Mouse (Mus musculus) liver, postnatal 0 days (tissue): ENCODE results near the gene Lnpep. TPM values are rescaled to one million over a fixed set of nuclear protein-coding genes. Genes with fewer than 3 reads are reported as not detected.
"Not testable (repeated sequence)": the region's sequence is repeated elsewhere in the genome, so short reads cannot be mapped to it uniquely, and the experiment has no call there.

Source experiments
- ATAC-seq: fragments of 200-750 bp; cut with Nextera tagmentation; 2 replicates; pipeline ENCODE4 v1.8.0; 2017; ENCODE audit warnings: mild to moderate bottlenecking, moderate library complexity
- DNase-seq: peaks from one replicate; pipeline ENCODE4 v3.0.0-alpha.2; 2016
- H3K27ac ChIP-seq: fragments of 300-500 bp; sonication (generic); 2 replicates; pipeline ENCODE4 v1.5.1; 2014; ENCODE audit warnings: antibody characterized with exemption, moderate library complexity, mild to moderate bottlenecking, low read depth
- H3K27me3 ChIP-seq: fragments of 300-500 bp; sonication (generic); 2 replicates; pipeline ENCODE4 v1.6.1; 2014; ENCODE audit warnings: low read length, control low read depth, mixed read lengths; ENCODE audit not compliant: insufficient read depth
- H3K36me3 ChIP-seq: fragments of 300-500 bp; sonication (generic); replicated peaks from 2 replicates; pipeline ENCODE4 v1.6.1; 2014; ENCODE audit warnings: mild to moderate bottlenecking, control low read depth, low read length, moderate library complexity, mixed read lengths; ENCODE audit not compliant: insufficient read depth
- H3K4me1 ChIP-seq: fragments of 300-500 bp; sonication (generic); 2 replicates; pipeline ENCODE4 v1.6.1; 2014; ENCODE audit warnings: antibody characterized with exemption, mild to moderate bottlenecking, control low read depth; ENCODE audit not compliant: insufficient read depth
- H3K4me2 ChIP-seq: fragments of 300-500 bp; sonication (generic); 2 replicates; pipeline ENCODE4 v1.6.1; 2014; ENCODE audit warnings: low read depth, mild to moderate bottlenecking, low read length, moderate library complexity, mixed read lengths
- H3K4me3 ChIP-seq: fragments of 300-500 bp; sonication (generic); 2 replicates; pipeline ENCODE4 v1.5.1; 2014; ENCODE audit warnings: low read depth, low read length
- H3K9ac ChIP-seq: fragments of 300-500 bp; sonication (generic); replicated peaks from 2 replicates; pipeline ENCODE4 v1.6.1; 2014; ENCODE audit warnings: mild to moderate bottlenecking, moderate library complexity
- H3K9me3 ChIP-seq: fragments of 300-500 bp; sonication (generic); 2 replicates; pipeline ENCODE4 v1.6.1; 2016; ENCODE audit warnings: mild to moderate bottlenecking, control low read depth, low read length, mixed read lengths
- CTCF ChIP-seq: sonication (generic); IDR thresholded peaks from 2 replicates; pipeline ENCODE4 v1.5.1; 2016; ENCODE audit warnings: antibody characterized with exemption, low read depth
- EP300 ChIP-seq: IDR thresholded peaks from 2 replicates; pipeline ENCODE4 v1.6.1; 2016; ENCODE audit warnings: antibody characterized with exemption, low read depth, mild to moderate bottlenecking
- WGBS: fragments of 180-500 bp; shearing (Covaris S2); extraction: QIAGEN DNeasy Blood & Tissue Kit; methylation state at CpG from one replicate; pipeline ENCODE4 v1.1.7; 2014; ENCODE audit not compliant: insufficient replicate concordance; 5-methylcytosine and 5-hydroxymethylcytosine counted together
- polyA plus RNA-seq: library from polyadenylated mRNA; unstranded; fragments of >200 nt; fragmentation: Nextera tagmentation; extraction: Ambion mirVana; gene quantifications from 2 replicates; pipeline ENCODE4 v1.2.1, GENCODE M21; 2015

Lnpep gene
- polyA plus RNA-seq, 1 experiment from 2014 or later = 3.1 TPM

DNA sequence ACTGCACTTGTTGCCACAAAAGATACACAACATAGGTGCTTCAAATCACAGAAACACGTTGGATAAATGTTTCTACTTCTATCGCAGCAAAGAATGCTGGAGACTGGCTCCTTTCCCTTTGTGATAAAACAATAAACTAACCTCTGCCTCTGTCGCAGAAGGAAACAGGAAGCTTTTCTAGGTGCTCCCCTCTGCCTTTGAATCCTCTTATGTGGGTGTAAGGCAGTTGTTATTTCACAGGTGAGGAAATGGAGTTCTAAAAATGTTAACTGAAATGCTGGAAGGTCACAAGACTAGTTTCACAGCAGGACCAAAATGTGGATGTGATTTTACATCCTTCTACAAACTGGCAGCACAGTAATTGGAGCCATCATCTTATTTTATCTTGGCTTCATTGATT is 11.3 kb upstream of the Lnpep start:
- no peak for TF ChIP-seq EP300
- no peak for TF ChIP-seq CTCF
- H3K27me3 ChIP-seq = no peaks in the 10 kb centered on the region
- ATAC-seq (no peak), DNase-seq (no peak)
- no peak overlapping the region for H3K9ac ChIP-seq
- 28% methylated on average over 3 of the region's 3 CpGs for WGBS
- no peaks in the 10 kb centered on the region for H3K36me3 ChIP-seq
- H3K27ac ChIP-seq = no peak overlapping the region
- no peak overlapping the region for H3K4me3 ChIP-seq
- H3K4me1 ChIP-seq = no peaks in the 10 kb centered on the region
- no peak overlapping the region for H3K4me2 ChIP-seq
- H3K9me3 ChIP-seq = no peaks in the 10 kb centered on the region

DNA sequence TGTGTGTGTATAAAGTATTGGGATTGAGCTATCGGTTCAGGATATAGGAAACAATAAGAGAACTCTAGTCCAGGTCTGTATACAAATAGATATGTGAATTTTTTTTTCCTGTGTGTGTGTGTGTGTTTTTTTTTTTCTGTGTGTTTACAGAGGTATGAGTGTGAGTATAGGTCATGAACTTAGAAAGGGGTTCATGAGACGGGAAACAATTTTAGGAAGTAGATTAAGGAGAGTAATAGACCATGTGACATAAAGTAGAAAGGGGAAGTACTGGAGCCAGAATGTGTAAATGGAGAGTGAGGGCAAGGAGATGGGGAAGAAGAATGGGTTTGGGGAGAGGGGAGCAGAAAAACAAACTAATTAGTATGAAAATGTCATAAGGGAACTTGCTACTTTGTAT is 9.2 kb upstream of the Lnpep start:
- no peaks in the 10 kb centered on the region for H3K9me3 ChIP-seq
- TF ChIP-seq CTCF (no peak), EP300 (no peak)
- no peaks in the 10 kb centered on the region for H3K36me3 ChIP-seq
- no peak overlapping the region for H3K27ac ChIP-seq
- H3K4me2 ChIP-seq = no peak overlapping the region
- no peaks in the 10 kb centered on the region for H3K4me1 ChIP-seq
- H3K4me3 ChIP-seq = no peak overlapping the region
- no peaks in the 10 kb centered on the region for H3K27me3 ChIP-seq
- H3K9ac ChIP-seq = no peak overlapping the region
- WGBS = 47% methylated on average over 2 of the region's 2 CpGs
- ATAC-seq (peak; percentile 60; the same call in 1 of the 2 replicates), DNase-seq (no peak)

DNA sequence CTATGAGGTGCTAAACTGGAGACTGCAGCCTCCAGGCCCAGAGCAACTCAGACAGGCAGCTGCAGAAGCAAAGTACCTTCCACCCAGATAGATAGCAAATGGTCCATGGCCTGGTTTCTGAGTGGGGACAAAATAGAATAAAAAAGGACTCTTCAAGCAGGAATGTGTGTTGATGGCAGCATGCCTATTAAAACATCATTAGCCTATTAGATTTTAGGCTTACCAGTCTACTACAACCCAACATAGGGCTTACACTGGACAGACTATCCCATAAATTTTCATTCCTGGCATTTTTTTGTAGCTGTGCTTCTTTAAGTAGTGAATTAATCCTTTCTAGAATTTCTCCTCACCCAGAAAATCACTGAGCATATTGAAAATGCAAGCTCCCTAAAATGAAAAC is 7.1 kb upstream of the Lnpep start:
- no peak overlapping the region for H3K4me3 ChIP-seq
- no peak overlapping the region for H3K4me2 ChIP-seq
- DNase-seq (no peak), ATAC-seq (no peak)
- H3K9ac ChIP-seq = no peak overlapping the region
- no peak overlapping the region for H3K27ac ChIP-seq
- no peaks in the 10 kb centered on the region for H3K36me3 ChIP-seq
- no peaks in the 10 kb centered on the region for H3K9me3 ChIP-seq
- H3K27me3 ChIP-seq = no peaks in the 10 kb centered on the region
- H3K4me1 ChIP-seq = no peaks in the 10 kb centered on the region
- TF ChIP-seq EP300 (no peak), CTCF (no peak)

DNA sequence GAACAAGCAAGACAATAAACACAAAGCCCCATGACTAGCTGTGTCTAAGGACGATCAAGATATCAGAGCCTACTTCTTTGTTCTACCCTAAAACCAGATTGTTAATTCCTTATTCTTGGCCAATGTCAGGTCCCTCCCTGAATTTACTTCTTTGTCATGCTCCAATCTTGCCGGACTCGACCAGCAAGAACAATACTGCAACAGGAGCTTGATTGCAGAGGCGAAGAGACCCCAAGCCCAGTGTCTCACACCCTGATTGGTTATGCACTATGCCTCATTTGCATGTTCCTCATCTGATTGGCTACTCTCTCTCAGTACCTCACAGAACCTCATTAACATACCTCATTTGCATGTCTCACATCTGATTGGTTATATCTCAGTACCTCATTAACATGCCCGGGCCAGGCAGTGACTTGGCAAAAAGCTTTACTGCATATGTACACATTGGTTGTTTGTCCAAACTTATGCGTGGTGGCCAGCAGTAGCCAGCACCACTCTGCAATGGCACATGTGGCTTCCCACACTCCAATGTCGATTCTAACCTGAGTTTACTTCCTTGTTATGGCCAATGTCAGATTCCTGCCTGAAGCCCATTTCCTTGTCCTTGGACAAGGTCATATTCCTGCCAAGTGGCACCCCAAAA is 3.5 kb upstream of the Lnpep start:
- not testable (repeated sequence) for DNase-seq, H3K27ac ChIP-seq, H3K36me3 ChIP-seq, ATAC-seq, H3K4me2 ChIP-seq, H3K9me3 ChIP-seq, H3K27me3 ChIP-seq, H3K9ac ChIP-seq, H3K4me3 ChIP-seq
- WGBS = 88% methylated on average over 7 of the region's 7 CpGs
- H3K4me1 ChIP-seq = peaks cover 12% of the 10 kb centered on the region

DNA sequence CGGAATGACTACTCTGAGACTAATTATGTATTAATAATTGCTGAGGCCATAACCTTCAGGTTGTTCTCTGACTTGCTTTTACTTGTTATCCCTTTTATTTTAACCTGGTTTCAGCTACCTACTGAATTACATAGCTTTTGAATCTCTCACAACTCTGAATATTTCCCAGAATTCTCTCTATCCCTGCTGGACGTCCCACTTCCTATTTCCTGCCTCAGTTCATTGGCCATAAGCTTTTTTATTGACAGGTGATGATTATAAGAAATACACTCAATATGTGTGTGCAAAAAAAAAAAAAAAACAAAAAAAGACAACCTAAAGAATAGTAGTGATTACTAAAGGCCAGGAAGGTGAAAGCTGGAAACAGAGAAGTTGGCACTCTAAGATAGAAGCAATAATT is 2.7 kb upstream of the Lnpep start:
- no peak for TF ChIP-seq CTCF
- WGBS = 77% methylated on average over 2 of the region's 2 CpGs
- Histone ChIP-seq H3K9me3 (no peaks in the 10 kb centered on the region), H3K27me3 (no peaks in the 10 kb centered on the region), H3K4me2 (no peak overlapping the region), H3K9ac (no peak overlapping the region), H3K4me3 (no peak overlapping the region), H3K4me1 (peaks cover 14% of the 10 kb centered on the region), H3K27ac (no peak overlapping the region), H3K36me3 (no peaks in the 10 kb centered on the region)
- ATAC-seq = no peak
- no peak for DNase-seq

DNA sequence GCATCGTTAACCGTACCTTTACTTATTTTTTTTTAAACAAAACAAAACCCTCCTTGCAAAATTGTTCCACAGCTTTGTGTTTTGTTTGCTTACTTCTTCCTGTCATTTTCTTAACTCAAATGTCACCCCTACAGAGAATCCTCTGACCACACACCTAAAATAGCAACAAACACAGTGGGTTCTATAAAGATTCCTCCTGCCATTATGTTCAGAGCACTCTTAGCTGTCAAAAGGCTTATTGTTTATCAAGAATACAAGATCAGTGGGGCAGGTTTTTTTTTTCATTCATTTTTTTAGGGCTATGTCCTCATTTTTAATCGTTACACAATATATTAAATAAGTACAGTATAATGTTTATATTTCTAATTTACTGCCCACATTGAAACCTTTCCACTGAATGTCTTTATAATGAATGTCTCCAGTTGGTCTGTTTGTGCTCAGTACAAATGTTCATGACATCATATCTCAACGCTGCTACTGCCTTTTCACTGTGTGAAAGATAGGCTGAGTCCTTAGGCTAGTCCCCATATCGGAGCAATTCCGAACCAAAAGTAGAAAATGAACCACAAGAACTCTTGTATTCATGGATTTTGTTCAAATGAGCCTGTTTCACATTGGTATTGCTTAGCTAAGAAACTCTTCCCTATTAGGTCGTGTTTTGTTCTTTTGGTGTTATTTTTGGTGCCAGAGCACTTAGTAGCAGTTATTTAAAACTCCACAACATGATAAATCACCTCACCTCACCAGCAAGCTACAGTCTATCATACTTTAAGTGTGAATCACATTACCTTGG is 1.2 kb upstream of the Lnpep start:
- 26% methylated on average over 7 of the region's 7 CpGs for WGBS
- Histone ChIP-seq H3K27me3 (no peaks in the 10 kb centered on the region), H3K9me3 (no peaks in the 10 kb centered on the region), H3K4me3 (peak overlapping the region; percentile 94), H3K4me1 (peaks cover 22% of the 10 kb centered on the region), H3K27ac (peak overlapping the region; percentile 99), H3K4me2 (peak overlapping the region; percentile 94), H3K36me3 (no peaks in the 10 kb centered on the region), H3K9ac (peak overlapping the region; percentile 97)
- TF ChIP-seq CTCF (no peak), EP300 (no peak)
- ATAC-seq (no peak), DNase-seq (no peak)
